Comparison of ENCODE assay signal across 25 mouse cellular contexts in the genomic region with DNA sequence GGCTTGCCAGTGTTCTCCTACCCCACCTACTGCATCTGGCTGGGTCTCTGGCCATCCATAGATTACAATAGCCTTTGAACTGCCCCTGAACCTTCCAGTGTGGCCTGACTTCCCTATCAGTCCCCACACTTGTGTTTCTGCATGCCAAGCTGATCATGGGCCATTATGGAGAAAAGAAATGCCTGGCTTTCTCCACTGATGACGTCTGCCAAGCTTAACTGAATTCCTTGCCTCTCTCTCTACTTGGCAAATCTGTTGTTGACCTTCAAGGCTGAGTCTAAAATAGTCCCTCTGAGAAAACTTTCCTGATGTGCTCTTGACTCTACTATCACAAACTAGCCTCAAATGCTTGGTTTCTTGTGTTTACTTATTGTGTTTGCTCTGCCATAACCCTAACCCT. TPM values are rescaled to one million over a fixed set of nuclear protein-coding genes. Genes with fewer than 3 reads are reported as not detected.
DNase-seq lines count a peak whose midpoint lies in the region.
"Had no signal": no experiment of that assay in that cellular context is flagged by ENCODE, and none has a peak within 500 bp of the region (broad histone marks: within the 10 kb centered on the region; RNA-seq: fewer than 3 reads in every experiment).

No protein-coding gene starts in this region.

- H3K4me1 ChIP-seq in brown adipose tissue, adult 24 weeks (ENCODE audit: control insufficient read depth, insufficient read depth, insufficient read length, low read length) = peaks cover 15% of the 10 kb centered on the region

- DNase-seq in heart, adult 11 months = peak; percentile 76
- DNase-seq in heart, postnatal 4 days = no peak
- peak; percentile 90 for DNase-seq in adipocyte (ENCODE audit: low spot score)
- DNase-seq in layer of hippocampus, postnatal 25 days (ENCODE audit: extremely low spot score in 1 of 2, low spot score in 1 of 2) = no peak
- no peak for DNase-seq in kidney, postnatal 14 days
- DNase-seq: adrenal gland, adult 2 months; adrenal gland, adult 8-10 months; adrenal gland, postnatal 10 days; adrenal gland, postnatal 14 days; adrenal gland, postnatal 25 days; adrenal gland, postnatal 36 days; B cell, adult 2 months; cerebellum, adult 11 months; cerebellum, adult 11-12 months; cerebellum, adult 18-20 months; cerebellum, adult 2 months; cerebellum, adult 8-10 months had no signal

- no peak overlapping the region for H3K4me3 ChIP-seq in brown adipose tissue, adult 24 weeks (ENCODE audit: insufficient read depth, low read depth, low read length)

- H3K27ac ChIP-seq in brown adipose tissue, adult 24 weeks (replicated peaks; ENCODE audit: low read depth, low read length) = peak overlapping the region; percentile 95

RNA-seq across cellular contexts. Expression of a gene that starts 17.5 kb away (rescaled TPM):
- total RNA-seq in heart, postnatal 4 days (2021) = 10 to 100 TPM; 10.6 to 12.3 TPM
- 1.1 and 1.4 TPM in 2 replicates for polyA plus RNA-seq in brown adipose tissue, adult 24 weeks (2012; ENCODE audit: insufficient read depth, insufficient read length, missing spikeins)
- under 1 TPM; 0.56 to 0.98 TPM for total RNA-seq in layer of hippocampus, postnatal 25 days (2021)
- total RNA-seq: CH12.LX, MEL had no signal
- polyA plus RNA-seq: C2C12, G1E, Patski had no signal

RNA-seq across cellular contexts. Expression of a gene that starts 47.5 kb away (rescaled TPM):
- not detected for total RNA-seq in heart, postnatal 4 days (2021)
- polyA plus RNA-seq in brown adipose tissue, adult 24 weeks (2012; ENCODE audit: insufficient read depth, insufficient read length, missing spikeins) = not detected in 2 replicates
- total RNA-seq in layer of hippocampus, postnatal 25 days (2021) = under 1 TPM; 0.22 to 0.49 TPM
- total RNA-seq: adrenal gland, adult 18-20 months; adrenal gland, adult 2 months; adrenal gland, adult 8-10 months; adrenal gland, postnatal 14 days; adrenal gland, postnatal 25 days; adrenal gland, postnatal 36 days; CH12.LX; MEL had no signal
- polyA plus RNA-seq: activated CD4-positive, CD25-positive, alpha-beta regulatory T cell, adult 4 months; adrenal gland, adult 2 months; C2C12; cerebellum, adult 2 months; G1E had no signal

RNA-seq across cellular contexts. Expression of a gene that starts 51.7 kb away (rescaled TPM):
- 10 to 100 TPM; 18.8 to 20.9 TPM for total RNA-seq in heart, postnatal 4 days (2021)
- polyA plus RNA-seq in brown adipose tissue, adult 24 weeks (2012; ENCODE audit: insufficient read depth, insufficient read length, missing spikeins) = 277 and 328 TPM in 2 replicates
- 10 to 100 TPM; 42.1 to 42.9 TPM for total RNA-seq in layer of hippocampus, postnatal 25 days (2021)

Comparison
In these comparisons a context has a peak if more than half of its experiments do, and no peak if none do; other contexts are left out.
1. DNase-seq: peak in heart, adult 11 months (single experiment) and adipocyte (single experiment); none in heart, postnatal 4 days (single experiment), layer of hippocampus, postnatal 25 days (0 of 2) and kidney, postnatal 14 days (single experiment).
2. RNA of a gene that starts 17.5 kb away (total RNA-seq): 10.6 to 12.3 TPM in heart, postnatal 4 days; 0.56 to 0.98 TPM in layer of hippocampus, postnatal 25 days; every median in the first group is over 4 times any median in the second.